Mouse (Mus musculus) liver (tissue): ENCODE measurements around the gene Olfr272.

Source experiments
- DNase-seq: peaks from one replicate; pipeline ENCODE4 v3.0.0-alpha.2; 2020; ENCODE audit warnings: mixed read lengths

The Olfr272 gene

DNA sequence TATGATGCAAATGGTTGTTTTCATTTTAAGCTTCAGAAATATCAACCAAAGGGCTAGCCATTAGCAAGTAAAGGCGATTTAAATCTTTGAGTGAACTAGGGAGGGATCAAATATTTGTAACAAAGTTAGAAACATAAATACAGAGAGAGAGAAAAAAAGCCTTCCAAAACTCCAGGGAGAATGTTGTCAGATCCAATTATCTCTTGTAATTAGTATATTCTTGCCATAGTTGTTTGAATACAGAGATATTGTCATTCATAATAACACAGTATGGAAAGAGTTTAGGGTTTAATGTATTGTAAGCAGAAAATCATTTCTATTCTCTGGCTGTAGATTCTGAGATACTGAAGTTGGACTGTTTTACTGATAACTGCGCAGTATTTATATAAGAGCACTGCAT, at the start of gene Olfr272:
Gene Olfr272, minus strand, starts transcription at position 101 of the 400 bp plus-strand sequence.
- no peak for DNase-seq

DNA sequence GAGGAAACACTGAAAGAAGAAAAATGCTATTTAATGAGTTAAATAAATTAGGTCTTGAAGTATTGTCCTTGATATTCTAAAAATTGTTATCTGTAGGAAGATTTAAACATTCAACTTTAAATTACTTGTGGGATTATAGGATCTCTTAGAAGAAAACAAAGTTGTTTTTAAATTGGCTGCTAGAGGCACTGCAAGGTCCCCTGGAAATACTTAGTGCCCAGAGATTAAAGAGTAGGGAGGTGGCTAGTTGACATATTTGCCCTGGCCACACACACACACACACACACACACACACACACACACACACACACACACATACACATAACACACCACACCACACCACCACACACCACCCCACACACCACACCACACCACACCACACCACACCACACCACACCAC, 45.3 kb upstream of the Olfr272 start, which contains the start of gene Olfr270:
Gene Olfr270, plus strand, starts transcription at position 301 of the 400 bp plus-strand sequence.
- no peak for DNase-seq

DNA sequence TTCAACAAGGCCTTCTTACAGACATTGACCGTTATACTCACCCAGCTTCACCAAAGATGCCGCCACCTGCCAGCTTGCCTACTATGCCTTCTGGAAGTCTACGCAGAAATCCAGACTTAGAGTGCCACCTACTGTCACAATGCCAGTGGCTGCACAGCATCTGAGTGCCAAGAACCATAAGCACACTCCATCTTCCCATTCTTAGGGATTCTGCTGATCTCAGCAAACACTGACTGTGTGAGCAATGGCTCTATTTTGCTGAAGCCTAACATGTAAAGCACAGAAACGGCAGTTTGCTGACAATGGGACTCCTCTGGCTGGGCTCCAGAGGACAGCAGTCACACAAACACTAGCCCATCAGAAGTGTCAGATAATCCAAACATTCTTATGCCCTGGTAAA, 39.7 kb upstream of the Olfr272 start:
- peak; percentile 5 for DNase-seq

DNA sequence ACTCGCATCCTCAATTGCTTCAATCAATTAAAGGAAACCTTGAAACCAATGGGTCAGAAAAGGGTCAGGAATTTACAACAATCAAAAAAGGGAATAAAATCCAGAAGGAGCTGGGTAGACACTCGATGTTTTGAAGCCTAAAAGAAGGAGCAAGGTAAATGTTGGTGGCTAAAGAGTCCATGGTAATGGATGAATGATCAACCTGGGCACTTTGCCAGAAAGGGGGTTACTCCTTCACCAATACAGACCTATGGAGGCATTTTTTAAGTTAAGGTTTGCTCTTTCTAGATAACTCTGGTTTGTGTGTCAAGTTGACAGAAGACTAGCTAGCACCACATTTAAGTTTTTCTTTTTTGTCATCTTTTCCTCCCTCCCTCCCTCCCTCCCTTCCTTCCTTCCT, 30.0 kb upstream of the Olfr272 start:
- no peak for DNase-seq

DNA sequence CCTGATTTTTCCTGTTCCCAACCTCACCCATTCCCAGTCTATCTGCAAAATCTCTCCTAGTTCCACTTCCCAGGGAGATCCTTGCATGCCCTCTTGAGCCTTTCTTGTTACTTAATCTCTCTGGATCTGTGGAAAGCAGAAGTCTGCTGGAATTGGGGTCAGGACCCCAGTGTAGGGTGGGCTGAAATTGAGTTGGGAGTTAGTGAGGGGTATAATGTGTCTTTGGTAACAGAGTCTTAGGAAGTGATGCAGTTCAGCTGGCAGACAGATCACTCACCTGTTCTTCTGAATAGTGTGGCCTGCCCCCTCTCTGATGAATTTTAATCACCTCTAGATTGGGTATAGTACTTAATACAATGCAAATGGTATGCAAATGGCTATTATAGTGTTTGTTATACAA, 27.7 kb upstream of the Olfr272 start:
- no peak for DNase-seq

DNA sequence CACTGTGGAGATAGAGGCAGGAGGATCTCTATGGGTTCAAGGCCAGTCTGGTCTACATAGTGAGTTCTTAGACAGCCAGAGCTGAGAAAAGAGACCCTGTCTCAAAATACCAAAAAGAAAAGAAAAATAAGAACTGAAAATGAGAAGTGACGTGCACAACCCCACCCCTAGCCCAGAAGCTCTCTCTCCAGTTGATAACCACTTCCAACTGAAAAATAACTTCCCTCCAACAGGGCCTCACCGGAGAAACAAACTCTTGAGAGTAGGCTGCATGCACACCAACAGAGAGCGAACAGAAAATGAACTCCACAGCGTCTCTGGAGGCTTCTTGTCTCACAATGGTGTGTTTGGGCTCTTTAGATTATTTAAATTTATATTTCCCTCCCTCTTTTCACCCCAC, 11.5 kb upstream of the Olfr272 start:
- DNase-seq, result no peak

DNA sequence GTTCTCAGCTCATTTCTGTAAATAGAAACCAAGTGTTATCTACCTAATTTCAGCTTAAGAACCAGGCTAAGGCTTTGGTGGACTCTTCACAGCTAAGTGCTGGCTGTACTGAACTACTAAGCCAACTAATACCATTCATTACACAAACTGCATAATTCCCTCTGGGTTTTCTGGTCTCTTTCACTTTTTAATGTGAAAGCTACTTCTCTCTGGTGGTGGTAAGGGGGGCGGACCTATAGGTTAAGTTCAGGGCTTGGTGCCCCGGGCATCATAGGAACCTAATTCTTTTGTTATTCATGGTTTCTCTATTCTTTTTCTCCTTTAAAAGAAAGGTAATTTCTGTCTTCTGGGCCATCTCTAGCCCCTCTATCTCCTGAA, 1.7 kb downstream of the Olfr272 start:
- DNase-seq, result no peak

DNA sequence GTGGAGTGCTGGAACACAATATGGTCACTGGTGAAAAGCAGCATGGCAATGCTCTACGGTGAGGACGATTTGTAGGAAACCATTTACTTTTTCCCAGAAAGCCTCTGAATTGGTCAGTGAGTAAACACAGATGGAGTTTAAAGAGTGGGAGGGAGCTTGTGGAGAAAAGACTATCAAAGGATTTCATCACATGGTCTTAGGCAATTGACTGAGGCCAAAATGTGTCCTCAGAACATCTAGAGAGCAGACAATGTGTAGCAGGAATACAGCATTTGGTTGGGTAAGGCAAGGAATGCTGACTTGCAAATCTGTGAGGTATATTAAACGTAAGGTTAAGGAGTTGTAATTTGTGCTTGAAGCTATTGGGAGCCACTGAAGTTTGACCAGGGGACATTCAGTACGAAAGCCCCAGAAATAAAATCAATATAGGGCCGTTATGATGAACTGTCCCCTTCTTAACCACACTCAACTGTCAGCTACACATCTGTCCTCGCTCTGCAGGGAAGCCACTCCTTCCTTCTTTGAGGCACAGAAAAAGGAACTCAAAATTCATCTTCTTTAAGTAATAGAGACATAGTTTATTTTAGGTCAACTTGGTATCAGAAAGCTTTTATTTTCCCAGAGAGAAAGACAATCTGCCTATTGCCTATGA, 2.2 kb downstream of the Olfr272 start:
- DNase-seq, result no peak

DNA sequence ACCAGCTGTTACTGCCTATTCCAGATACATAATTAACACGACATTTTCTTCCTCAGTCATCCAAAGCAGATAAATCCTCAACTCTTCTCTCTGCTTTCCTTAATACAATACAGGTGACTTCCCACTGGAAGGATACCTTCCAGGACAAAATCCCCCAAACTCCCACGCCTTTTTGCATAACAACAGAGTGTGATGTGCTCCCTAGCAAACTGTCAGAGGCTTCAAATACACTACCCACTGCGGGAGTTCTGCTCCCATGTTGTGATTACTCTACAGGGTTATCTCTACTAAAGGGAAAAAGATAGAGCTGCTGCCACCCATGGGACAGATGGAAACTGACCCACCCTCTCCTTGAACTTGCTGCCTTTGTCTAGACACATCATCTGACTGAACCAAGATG, 6.6 kb downstream of the Olfr272 start:
- no peak for DNase-seq

DNA sequence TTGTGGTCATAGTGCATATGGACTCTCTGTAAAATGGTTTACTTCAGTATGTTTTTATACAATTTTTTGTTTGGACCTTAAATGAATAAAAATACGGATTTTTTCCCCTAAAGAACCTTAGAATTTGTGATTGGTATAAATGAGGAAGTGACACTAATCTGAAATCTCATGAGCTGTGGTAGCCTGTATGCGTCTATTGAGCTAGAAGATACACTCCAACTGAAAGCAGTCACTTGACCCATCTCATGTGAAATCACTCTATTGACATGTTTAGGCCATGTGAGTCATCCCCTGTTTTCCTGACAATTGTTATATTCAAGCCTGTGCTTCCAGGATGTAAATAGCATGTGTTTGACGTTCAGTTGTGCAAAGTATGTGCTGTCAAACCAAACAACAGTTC, 9.4 kb downstream of the Olfr272 start:
- DNase-seq, result no peak

DNA sequence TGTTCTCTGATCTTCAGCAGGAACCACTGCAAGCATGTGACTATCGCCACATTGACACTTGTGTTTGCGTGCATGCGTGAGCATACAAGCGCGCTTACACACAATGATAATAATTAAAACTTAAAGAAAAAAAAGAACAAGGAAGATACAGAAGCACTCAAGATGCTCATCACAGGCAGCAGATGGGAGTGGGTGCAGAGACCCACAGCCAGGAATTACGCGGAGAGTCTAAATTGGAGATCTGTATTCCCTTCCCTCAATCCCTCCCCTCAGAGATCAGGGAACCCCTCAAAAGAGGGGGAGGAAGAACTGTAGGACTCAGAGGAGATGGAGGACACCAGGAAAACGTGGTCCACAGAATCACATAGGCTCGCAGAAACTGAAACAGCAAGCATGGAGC, 54.8 kb downstream of the Olfr272 start:
- no peak for DNase-seq
